Mouse (Mus musculus) neural tube, embryonic 10.5 days (tissue): Measurements from ENCODE around the gene Ikzf3.
A peak's percentile ranks its signal among the peaks of the same experiment; 100 is the strongest.

Source experiments
- DNase-seq: peaks from one replicate; pipeline ENCODE4 v3.0.0-alpha.2; 2017; ENCODE audit warnings: low spot score; ENCODE audit errors: extremely low spot score

Gene Ikzf3

GRCm38 (mm10) chr11:98475630-98476433, 70.0 kb downstream of the Ikzf3 start:
- DNase-seq, result no peak

- DNase-seq, result no peak
These were observed 70.9 kb downstream of the Ikzf3 start for GRCm38 (mm10) chr11:98474967-98475366.

- DNase-seq, result no peak
These were observed 71.8 kb downstream of the Ikzf3 start for GRCm38 (mm10) chr11:98473916-98474479.

GRCm38 (mm10) chr11:98472696-98473095, 73.1 kb downstream of the Ikzf3 start:
- no peak for DNase-seq

- DNase-seq, result no peak
These were observed 75.0 kb downstream of the Ikzf3 start for GRCm38 (mm10) chr11:98470795-98471194.

GRCm38 (mm10) chr11:98469761-98470714, 75.8 kb downstream of the Ikzf3 start:
- DNase-seq, result no peak

- DNase-seq, result no peak
These were observed 81.3 kb downstream of the Ikzf3 start for GRCm38 (mm10) chr11:98464516-98464915.

GRCm38 (mm10) chr11:98463911-98464310, 81.9 kb downstream of the Ikzf3 start:
- DNase-seq, result no peak

- no peak for DNase-seq
These were observed 83.6 kb downstream of the Ikzf3 start for GRCm38 (mm10) chr11:98462255-98462654.

- DNase-seq, result no peak
These were observed 84.6 kb downstream of the Ikzf3 start for GRCm38 (mm10) chr11:98461109-98461720.

GRCm38 (mm10) chr11:98459860-98460259, 86.0 kb downstream of the Ikzf3 start:
- DNase-seq, result no peak

GRCm38 (mm10) chr11:98459071-98459741, 86.6 kb downstream of the Ikzf3 start:
- DNase-seq, result no peak

GRCm38 (mm10) chr11:98458121-98458990, 87.5 kb downstream of the Ikzf3 start:
- DNase-seq, result peak; percentile 23

- peak; percentile 90 for DNase-seq
These were observed 88.3 kb downstream of the Ikzf3 start for GRCm38 (mm10) chr11:98457367-98458120.

- DNase-seq, result no peak
These were observed 88.9 kb downstream of the Ikzf3 start for GRCm38 (mm10) chr11:98456945-98457344.

- DNase-seq, result no peak
These were observed 89.3 kb downstream of the Ikzf3 start for GRCm38 (mm10) chr11:98456545-98456944.

GRCm38 (mm10) chr11:98455484-98455883, 90.3 kb downstream of the Ikzf3 start:
- no peak for DNase-seq

GRCm38 (mm10) chr11:98449921-98450771, 95.7 kb downstream of the Ikzf3 start:
- no peak for DNase-seq
